Mouse (Mus musculus) embryo, embryonic 11 days (tissue): ENCODE results near the gene Ubtf.

ENCODE experiments used
- DNase-seq: peaks from one replicate; pipeline ENCODE4 v3.0.0-alpha.2; 2015

Gene Ubtf

DNA sequence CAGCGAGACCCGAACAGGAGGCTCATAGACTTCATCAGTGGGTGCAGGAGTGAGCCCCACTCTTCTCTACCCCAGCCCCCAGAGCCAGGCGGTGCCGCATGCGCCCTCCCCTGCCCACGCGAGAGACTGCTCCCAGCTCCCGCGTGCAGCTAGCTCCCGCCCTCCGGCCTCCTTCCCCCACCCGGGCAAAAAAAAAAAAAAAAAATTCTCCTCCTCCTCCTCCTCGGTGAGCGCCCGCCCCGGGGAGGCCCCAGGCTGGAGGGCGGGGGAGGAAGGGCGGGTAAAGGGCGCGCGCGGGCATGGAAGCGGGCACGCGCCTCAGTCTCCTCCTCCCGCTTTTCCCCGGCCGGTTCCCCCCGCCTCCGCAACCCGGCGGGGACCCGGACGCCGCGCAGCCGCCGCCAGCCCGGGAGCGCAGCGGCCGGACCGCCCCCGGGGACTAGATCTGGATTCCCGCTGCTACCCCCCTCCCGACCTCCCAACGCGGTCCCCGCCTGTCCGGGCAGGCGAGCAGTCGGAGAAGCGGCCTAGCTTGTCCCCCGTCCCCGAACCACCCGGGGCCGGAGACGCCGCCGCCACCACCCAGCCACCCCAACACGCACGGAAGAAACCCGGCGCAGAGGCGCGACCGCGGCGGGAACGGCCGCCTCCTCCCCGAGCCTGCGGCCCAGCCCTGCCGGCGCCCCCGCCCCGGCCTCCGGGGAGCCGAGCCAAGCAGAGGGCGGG, 2.8 kb downstream of the Ubtf start:
- peak; percentile 94 for DNase-seq

DNA sequence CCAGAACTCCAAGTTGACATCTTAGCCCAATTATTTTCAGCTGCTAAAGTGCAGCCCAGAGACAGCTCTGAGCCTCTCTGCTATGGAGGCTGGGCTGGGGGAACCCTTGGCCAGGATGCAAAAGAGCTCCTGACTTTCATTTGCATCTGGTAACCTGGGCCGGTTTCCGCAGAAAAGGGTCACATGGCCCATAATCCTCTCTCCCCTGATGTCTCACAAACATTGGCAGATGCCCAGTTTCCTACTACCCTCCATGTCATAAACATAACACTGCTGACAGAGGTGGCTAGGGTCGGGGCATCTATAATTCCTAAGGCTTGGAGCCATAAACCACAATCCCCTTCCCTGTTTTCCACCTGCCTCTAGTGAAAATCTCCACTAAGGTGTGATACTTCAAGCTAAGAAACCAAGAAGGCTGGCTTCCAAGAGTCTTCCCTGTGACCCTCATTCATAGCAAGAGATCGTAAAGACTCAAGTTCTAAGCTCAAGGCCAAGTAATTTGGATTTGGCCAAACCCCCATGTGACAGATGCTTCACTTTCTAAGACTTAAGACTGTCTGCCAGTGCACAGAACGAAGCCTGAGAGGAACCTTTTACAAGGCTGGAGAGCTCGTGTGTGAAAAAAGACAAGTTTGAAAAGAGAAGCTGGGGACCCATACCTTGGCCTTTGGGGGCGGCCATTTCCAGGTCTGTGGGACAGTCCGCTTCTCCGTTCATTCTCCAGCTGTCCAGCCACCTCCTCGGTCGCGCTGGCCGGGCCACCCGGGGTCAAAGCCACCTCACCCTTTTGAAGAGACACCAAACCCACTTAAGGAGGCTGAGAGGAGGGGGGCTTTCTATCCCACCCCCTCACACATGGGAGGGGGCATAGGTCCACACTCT, 3.6 kb downstream of the Ubtf start:
- DNase-seq = peak; percentile 30

DNA sequence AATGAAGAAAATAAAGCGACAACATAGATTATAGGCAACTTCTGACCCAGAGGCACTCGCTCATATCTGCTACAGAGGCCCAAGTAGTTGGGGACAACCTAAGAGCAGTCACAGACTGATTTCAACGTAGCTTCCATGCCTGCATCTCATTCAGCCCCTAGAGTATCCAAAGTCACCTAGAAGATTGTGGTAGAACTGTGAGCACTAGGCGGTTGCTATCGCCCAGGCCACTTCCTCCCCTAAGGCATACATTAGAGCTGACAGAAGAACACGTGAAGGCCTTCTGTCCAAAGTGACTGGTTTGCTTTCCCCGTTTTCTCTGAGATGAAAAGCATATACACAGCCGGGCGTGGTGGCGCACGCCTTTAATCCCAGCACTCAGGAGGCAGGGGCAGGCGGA, 5.2 kb downstream of the Ubtf start:
- DNase-seq = no peak

DNA sequence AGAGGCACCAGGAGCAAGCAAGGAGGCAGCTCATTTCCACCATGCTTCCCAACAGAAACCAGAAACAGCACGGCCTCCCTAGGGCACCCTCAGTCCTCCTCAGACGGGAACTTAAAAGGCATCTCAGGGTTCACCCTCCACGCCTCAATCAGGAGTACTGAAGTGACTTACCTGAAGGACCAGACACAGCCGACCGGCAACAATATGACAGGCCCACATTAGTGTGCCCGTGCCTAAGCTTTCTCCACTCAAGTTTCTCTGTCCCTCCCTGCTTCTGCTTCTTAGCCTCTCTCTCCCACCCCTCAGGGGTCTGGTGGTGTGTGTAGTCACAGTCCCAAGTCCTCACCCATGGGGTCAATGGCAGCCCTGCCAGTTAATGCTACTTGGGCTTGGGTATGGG, 7.0 kb downstream of the Ubtf start:
- DNase-seq = no peak

DNA sequence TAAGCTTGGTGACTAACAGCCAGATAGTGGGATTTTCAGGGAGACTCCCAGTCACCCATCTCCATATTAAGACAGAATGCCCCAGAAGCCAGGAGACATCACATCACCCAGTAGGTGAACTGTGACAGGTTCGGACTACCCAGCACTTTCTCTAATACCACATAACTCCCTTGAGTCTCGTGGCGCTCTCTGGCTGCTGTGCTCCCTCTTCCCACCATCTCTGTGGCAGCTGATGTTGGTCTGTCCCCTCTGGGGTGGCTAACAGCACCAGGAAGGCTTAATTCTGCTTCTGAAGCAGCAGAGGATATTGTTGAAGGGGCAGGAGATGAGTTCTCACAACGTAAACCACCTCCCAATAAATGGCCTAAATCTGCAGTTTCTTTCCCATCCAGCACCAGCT, 7.6 kb downstream of the Ubtf start:
- DNase-seq = no peak

DNA sequence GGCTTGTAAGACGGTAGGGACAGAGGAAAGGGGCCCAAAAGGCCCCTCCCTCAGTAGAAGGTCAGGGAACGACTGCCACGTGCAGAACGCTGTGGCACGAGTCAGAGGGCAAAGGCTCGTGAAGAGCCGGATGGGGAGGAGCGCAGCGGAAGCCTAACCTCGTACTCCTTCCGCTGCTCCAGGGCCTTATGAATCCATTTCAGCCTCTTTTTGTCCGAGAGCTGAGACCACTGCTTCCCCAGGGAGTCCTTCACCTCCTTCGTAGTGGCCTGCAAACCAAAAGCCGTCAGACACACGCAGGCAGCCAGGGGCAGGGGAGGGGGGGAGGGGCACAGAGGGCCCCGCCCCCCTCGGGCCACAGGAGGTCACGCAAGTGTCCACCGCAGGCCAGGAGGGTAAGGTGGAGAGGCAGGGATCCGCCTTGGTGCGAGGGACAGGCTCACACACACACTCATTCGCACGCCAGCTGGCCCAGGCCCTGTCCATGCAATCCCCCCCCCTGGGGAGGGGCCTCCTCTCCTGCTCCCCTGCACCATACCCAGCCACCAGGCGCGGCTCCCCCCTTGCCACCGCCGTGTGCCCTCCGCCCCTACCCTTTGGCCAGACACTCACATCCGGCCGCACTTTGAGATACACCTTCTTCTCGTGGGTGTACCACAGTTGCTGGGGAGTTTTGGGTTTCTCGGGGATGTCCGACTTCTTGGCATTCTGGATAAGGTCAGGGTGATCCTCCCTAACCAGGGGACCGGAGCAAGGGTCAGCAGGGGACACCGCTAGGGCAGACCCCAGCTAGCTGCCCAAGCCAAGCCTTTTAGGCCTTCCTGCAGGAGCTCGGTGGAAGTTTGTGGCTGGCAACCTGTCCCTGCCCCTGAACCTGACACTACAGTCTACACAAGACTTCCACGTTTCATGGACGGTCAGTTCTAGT, 8.5 kb downstream of the Ubtf start:
- DNase-seq = peak; percentile 35

DNA sequence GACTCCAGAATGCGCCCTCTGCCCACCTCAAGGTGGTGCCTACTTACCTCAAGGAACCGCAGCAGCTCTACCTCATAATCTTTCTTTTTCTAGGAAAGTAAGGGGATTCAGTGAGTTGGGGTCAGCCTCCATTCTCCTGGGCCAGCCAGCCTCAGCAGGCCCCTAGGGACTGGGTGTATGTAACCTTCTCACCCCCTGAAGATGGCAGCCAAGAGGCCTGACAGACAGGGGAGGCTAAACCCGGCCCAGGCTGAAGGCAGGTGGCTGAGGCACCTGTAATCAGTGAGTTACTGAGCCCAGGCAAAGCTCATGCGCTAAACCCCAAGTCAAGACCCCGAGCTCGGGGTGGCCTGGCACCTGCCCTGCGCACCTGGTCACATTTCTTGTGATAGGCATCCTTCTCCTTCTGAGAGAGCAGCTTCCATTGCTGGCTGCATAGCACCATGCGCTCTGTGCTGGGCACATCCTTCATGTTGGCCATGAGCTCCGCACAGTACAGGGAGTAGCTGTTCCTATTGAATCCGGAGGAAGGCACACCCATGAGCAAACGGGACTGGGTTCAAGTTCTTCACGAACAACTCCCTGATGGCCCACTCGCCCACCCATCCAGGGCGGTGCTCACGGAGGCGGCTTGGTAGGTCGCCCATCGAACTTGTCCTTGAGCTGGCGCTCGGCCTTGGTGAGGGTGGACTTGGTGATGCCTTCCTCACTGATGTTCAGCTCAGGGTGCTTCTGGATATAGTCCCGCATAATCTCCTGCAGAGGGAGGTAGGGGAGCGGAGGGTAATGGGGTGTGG, 9.5 kb downstream of the Ubtf start:
- DNase-seq = no peak

DNA sequence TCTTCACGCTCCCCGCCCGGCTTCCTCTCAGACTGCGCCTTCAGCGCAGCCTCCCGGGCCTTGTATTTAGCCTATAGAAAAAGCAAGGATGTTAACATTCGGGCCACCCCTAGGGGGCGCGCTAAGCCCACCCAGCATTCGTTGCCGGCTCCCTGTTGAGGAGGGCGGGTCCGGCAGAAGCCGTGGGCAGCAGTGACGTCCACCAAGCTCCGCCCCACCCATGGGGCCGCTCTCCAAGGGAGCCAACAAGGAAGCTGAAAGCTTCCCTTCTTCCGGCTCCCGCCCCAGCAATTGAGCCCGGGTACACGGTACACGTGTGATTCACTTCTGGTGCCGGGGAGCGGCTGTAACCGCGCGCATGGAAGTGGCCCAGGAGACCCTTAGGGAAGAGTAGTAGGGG, 10.6 kb downstream of the Ubtf start:
- peak; percentile 98 for DNase-seq

DNA sequence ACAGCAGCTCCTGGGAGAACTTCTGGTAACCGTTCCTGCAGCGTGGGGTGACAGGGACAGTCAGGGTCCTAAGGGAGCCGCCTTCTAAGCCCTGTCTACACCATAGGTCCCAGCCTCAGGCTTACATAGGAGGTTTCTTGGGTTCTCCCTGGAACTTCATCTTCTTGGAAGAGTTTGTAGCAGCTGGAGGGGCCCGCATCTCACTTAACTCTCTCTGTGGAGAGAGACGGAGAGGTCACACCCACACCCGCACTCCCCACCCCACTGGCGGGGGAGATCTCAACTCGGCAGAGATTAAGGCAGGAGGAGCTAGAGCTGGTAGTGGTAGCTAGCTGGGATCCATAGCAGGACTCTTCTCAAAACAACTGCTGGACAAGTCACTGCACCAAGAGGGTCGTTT, 11.4 kb downstream of the Ubtf start:
- no peak for DNase-seq

DNA sequence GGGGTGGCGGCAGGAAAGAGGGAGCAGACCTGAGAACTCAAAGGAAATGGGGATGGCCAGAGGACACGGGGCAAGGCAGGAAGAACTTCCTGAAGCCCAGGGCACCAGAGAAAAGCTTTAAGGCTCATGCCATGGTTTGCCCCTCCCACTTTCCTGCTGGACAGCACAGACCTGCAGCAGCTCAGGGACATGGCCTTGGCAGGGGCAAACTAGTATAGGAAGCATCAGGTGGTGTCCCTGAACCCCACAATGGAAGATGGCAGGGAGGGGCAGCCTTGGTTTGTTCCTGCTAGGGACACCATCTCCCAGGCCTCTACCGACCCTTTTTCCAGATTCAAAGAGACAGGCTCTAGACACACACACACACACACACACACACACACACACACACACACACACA, 14.2 kb downstream of the Ubtf start:
- DNase-seq = no peak

DNA sequence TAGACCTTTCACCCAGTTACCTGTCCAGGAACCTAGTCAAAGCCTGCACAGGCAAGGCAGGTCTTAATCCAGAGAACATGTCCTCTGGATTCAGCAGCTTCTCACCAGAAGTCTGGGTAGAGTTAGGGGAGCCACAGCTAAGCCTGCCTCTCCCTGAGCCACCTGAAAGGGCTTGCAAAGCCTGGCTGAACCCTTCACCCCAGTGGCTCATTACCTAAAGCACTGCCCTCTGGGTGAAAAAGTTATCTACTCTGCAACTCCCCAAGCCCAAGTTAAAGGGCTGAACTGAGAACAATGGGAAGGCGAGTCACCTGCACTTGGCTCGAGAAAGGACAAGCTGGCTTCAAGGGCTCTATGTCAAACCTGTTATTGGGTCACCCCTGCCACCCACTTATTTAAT, 15.4 kb downstream of the Ubtf start:
- DNase-seq = no peak

DNA sequence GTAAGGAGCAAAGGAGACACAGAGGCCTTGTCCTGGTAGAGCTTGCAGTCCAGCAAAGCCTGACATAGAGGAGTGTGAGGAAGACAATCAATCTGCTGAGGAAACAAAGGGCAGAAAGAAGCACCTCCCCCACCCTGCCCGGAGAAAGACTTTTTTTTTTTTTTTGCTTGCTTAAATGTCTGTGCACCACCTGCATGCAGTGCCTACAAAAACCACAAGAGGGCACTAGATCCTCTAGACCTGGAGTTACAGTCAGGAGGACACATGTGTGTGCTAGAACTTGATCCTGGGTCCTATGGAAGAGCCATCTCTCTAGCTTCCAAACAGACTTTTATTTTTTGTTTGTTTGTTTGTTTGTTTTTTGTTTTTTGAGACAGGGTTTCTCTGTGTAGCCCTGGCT, 19.7 kb downstream of the Ubtf start:
- DNase-seq = peak; percentile 66

DNA sequence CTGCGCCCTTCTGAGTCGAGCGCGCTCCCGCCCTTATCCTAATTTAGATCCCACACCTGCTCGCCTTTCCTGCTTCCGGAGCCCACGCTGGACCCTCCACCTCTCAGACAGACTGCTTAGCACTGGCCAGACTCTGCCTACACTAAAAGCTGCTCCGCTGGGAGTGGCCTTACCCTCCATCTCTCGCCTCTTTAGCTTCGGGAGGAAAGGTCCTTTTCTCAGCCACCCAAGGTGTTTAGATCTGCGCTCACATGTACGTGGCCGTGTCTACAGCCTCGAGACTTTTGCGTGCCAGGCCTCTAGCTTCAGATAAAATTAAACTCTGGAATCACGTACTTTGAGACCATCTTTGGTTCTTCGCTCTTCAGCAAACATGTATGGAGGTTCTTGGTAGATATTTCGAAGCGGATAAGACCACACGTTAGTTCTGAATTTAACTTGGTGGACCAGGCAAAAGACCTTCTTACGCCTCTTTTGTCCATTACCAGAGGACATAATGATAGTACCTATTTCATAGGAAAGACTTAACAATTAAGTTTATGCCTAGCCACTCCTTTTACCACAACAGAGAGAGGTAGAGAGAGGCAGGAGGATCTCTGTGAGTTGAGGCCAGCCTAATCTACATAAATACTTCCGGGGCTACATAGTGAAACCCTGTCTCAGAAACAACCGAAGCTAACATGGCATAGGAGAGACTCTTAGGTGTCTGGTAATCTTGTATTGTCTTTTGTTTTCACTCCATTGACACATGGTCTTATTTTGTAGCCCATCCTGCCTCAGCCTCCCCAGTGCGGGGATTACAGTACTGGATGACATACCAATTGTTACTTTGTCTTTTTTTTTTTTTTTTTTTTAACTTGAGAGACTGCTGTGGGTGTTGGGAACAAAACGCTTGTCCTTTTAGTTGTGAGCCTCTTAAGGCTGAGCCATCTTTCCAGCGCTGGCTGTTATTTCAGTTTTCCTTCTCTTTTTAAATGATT, 21.7 kb downstream of the Ubtf start:
- peak; percentile 56 for DNase-seq

DNA sequence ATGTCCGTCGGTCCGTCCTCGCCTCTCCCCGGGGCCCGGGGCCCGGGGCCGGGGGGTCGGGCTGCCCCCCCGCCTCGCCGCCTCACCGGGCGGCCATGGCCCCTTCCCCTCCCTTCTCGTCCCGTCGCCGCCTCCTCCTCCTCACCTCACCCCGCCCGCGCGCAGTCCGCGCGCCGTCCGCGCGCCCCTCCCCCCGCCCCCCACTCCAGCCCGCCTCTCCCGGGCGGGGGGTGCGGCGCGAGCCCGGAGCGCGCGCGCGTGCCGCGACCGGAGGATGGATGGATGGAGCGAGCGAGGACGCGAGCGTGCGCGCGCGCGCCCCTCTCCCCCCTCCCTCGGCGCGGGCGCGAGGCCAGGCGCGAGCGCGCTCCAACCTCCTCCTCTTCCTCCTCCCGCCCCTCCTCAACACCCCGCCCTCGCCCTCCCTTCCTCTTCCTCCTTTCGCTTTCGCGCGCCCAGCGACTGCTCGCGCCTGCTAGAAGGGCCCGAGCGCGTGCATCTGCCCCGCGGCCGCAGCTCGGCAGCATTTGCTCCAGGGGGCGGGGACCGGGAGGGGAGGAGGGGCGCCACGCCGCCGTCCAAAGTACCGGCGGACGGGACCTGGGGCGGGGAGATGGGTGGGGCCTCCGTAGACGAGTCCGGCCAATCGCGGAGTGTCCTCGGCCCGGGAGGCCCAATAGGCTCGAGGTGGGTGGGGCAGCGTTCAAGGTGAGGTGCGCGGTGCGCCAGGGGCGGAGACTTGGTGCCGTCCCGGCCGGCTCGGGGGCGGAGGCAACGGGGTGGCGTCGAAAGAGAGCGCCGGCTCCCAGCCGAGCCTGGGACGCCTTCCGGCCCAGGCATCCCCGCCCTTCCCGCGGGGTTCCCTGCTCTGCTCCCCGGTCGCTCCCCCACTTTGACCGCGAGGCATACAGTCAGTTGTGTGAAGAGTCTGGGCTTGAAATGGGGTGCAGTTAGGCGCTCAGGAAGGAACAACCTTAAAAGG, 22.8 kb downstream of the Ubtf start, which contains the start of gene Atxn7l3:
TSS of gene Atxn7l3 (minus strand) at position 141 of the 982 bp plus-strand sequence.
- peak; percentile 100 for DNase-seq

DNA sequence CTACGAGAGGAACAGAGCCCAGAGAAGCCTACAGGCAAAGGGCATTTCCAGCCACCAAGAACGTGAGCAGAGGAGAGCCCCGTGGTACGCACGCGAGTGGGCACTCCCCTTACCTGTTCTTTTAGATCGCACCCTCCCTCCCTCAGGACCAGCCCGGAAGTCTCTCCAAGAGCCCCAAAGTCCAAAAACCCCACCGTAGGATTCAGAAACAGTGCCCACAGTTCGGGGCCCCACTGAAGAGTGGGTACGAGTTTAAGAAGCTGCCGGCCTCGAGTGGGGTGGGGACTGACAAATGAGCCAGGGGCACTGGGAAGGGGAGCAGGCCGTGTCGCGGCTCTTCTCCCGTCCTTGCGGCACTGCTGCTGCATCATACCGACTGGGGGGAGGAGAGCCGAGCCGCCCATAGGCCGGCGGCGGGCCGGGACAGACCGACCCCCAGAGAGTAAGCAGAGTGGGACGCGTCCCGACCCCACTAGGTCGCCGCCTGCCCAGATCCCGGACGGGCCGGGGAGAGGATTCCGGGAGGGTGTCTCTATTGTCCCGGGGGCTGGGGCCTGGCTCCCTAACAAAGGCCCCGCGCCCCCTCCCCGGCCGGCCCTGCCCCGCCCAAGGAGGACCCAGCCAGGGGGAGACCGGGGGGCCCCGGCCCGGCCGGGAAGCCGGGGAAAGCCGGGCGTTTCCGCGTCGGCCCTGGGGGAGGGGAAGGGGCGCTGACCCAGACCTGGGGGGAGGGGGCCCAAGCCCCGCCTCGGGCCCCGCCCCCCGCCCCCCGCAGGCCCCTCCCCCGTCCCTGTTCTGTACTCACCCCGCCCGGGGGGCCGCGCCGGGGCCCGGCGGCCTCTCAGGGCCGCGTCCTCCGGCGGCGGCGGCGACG, 23.7 kb downstream of the Ubtf start:
- DNase-seq = peak; percentile 91

DNA sequence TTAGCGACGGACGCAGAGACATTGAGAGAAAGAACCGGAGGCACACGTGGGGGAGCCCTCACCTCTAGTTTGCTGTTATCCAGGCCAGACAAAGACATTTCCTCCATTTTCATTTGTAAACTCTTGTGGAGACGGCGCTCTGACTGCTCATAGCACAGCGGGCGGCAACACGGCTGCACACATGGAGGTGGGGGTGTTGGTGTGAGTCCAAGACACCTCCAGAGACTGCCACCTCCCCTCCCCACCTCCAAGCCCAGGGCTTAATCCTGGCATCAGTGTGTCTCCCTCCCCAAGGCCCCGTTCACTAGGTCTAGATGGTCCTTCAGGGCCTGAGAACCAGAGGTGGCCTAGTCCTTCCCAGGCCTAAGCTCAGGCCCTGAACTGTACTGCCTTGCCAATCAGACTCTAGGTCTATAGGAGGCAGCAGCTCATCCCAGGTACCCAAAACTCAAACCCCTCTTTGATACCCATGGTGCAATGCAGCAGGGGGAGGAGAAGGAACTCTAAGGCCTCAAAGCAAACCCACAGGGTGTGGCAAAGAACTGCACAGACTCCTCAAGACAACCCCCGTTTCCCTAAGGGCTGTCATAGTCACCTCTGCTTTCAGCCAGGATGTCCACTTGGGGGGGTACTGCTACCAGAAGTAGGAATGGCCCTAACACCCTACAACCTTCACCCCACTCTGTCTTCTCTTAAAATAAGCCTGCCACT, 24.5 kb downstream of the Ubtf start:
- DNase-seq = no peak

DNA sequence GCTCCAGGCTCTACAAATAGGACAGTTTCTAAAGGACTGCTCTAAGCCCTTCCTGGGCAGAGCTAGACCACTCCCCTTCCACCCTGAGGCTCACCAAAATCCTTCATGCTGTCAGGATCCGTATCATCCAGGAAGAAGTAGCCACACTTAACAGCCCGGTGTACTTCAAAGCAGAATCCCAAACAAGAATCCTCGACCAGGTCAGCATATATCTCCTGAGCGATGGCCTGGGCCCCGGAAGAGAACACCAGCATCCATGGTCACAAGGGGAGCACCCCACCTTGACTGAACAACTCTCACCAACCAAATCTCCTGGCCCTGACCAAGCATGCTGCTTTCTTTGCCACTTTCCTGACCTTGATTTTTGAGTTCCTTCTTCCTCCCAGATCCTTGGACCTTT, 25.1 kb downstream of the Ubtf start:
- DNase-seq = no peak

DNA sequence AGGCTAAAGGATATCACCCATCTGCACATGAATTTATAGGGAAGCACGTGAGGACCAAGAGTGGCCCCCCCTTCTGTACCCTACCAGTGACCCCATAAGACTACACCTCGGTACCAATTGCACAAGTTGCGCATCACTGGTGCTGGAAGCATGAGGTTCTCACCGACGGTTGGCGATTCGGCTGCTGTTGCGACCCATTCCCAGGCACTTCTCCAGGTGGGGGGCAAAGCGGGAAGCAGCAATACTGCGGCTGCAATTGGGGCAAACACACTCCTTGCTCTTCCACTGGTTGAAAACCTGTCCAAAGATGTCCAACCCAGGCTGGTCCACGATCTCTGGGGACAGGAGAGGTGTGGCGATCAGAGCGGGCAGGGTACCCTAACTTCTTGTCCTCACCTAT, 25.6 kb downstream of the Ubtf start:
- no peak for DNase-seq
